Mouse (Mus musculus): ENCODE data around the gene Rtn4.

The Rtn4 gene

GRCm38 (mm10) chr11:29765063-29765462 lies 72.3 kb downstream of the Rtn4 start:
- no peak for DNase-seq (ENCODE audit: low spot score in 2 of 2)

DNA sequence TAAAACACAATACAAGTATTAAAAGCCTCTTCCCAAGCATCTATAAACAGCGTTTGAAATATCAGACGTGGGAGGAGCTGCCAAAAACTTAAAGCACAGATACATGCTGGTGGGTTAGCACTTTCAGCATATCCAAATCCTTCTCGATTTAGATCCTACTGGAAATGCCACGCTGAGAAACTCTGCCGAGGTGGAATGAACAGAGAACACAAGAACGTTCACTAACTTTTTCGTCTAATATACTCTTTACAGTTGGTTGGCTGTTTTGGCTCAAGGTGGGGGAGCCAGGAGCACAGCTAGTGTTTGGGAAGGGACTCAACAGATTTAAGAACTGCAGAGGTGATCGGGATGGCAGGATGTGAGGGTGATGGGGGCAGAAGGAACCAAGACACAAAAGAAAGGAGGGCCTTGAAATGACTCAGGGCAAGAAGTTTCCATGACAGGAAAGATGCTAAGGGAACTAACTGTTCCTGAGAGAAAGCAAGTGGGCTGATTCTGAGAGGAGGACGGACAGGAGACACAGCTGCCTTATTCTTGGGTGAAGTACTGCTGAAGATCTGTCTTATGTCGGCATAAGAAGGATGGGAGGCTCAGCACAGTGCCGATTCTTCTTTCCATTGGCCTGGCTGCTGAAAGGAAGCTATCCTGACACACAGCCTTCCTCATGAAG lies 73.7 kb downstream of the Rtn4 start:
- DNase-seq (ENCODE audit: low spot score in 2 of 2): no peak

DNA sequence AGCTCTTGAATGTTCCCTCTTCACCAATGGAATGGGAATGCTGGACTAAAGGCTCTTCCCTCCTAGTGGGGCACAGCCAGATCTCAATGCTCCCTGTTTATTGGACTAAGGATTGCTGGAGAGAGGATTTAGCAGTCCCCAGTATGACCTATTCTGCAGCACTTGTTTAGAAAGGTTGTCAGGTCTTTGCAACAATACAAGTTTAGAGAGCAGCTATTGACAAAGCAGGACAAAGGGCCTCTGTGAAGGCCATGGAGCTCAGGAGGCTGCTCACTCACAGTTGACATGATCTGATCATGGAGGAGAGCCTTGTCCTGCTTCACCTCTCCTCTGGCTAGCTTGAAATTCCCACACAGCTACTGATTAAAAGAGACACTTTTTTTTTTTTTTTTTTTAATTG lies 75.8 kb downstream of the Rtn4 start:
- no peak for DNase-seq (ENCODE audit: low spot score in 2 of 2)

- DNase-seq (ENCODE audit: low spot score in 2 of 2): no peak
Measured at GRCm38 (mm10) chr11:29770666-29771400, 78.1 kb downstream of the Rtn4 start.

DNA sequence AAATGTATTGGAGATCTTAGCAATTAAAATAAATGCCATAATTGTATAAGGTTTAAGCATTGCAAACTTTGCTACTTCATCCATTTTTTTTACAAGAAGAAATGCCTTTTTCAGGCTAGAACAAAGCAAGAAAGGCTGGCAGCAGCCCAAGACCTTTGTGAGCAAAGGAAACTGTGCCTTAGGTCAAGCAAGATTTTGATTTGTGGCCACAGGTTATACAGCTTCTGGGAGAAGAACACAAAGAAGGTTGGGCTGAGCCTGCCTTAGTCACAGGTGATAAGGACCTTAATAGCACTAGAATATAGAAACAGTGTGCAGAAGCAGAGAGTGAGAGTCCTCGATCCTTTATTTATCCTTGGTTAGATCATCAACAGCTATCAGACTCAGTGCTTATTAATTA lies 79.5 kb downstream of the Rtn4 start:
- DNase-seq (ENCODE audit: low spot score in 2 of 2): peak; percentile 68 to 75

DNA sequence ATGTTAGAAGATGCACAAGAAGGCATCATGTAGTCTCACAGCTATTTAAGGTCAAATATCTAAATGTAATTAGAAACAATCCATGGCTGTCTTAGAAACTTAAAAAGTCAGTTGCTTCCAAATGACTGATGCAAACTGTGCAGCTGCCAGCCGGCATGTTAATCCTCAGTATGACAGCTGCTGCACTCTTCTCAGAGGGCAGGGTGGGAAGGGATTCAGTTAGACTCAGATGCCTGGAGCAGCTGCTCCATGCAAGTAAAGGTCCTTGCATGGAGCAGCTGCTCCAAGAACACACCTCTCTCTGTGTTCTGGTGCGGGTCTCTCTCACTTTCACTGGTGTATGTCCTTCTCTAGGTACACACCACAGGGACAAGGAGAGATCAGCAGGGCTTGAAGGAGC lies 81.5 kb downstream of the Rtn4 start:
- no peak for DNase-seq (ENCODE audit: low spot score in 2 of 2)

- DNase-seq (ENCODE audit: low spot score in 2 of 2): no peak
Measured at GRCm38 (mm10) chr11:29774760-29775159, 82.0 kb downstream of the Rtn4 start.

DNA sequence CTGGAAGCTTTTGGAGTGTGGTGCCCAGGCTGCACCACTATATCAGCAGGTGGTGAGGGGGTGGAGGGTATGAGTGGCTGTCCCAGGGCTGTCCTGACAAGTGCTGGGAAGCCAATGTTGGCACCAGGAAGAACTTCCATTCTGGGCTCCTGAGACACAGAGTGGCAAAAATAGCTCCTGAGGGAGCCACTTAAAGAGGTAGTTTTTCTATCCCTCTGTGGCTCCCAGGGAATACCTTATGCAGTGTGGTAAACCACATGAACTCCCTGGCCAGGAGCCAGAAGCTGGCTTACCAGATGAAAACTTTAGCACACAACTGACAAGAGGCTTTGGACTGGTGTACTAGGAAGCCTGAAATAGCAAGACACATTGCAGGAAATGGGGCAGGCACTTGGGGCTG lies 85.2 kb downstream of the Rtn4 start:
- peak in 1 of 2 experiments; percentile 20 for DNase-seq (ENCODE audit: low spot score in 2 of 2)

DNA sequence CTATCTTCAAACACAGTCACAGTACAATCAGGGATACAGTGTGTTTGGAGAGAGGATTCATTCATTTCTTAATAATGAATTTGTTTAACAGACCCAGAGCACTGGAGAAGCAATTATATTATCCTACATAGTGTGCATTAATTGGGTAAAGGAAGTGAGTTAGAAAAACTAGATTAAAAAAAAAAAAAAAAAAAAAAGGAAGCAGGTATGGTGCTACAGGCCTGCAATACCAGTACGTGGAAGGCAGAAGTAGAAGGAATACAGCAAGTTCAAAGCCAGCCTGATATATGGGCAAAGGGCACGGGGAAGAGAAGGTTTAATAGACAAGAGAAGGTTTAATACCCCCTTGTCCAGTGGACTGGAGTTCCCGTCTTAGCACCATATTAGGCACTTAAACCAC lies 86.2 kb downstream of the Rtn4 start:
- DNase-seq (ENCODE audit: low spot score in 2 of 2): no peak

GRCm38 (mm10) chr11:29779409-29780026 lies 86.8 kb downstream of the Rtn4 start:
- no peak for DNase-seq (ENCODE audit: low spot score in 2 of 2)

GRCm38 (mm10) chr11:29786583-29787219 lies 94.0 kb downstream of the Rtn4 start:
- no peak for DNase-seq (ENCODE audit: low spot score in 2 of 2)

DNA sequence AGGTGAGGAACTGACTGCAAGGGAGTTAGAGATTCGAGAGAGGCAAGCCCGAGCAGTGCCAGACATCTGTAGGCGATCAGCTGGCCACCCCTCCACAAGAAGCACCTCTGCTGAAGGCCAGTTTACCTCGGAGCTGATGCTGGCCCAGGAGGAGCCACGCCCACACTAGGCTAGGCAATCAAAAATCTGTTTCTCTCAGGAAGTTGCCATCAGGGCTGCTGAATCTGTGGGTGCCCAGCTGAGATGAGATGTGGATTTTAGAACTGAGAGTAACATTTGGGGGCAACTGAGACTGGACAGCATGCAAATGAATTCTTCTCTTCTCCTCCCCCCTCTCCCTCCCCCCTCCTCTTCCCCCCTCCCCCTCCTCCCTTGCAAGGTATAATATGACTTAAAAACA lies 94.7 kb downstream of the Rtn4 start:
- no peak for DNase-seq (ENCODE audit: low spot score in 2 of 2)

DNA sequence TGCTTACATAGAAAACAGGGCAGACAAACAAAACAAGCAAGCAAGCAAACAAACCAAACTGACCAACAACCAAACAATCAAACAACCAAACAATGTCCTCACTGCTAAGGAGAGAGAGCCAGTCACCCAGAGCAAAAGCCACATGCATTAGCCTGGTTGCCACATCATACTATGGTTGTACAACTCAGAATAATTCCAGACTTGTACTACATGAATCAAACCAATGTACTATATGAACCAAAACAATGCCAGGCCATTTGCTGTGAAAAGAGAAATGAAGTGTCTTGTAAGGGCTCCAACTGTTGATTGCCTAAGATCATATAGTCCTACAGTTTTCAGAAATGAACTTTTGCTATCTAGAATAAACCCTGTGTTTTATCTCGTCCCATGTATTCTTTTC lies 95.8 kb downstream of the Rtn4 start:
- DNase-seq (ENCODE audit: low spot score in 2 of 2): no peak

GRCm38 (mm10) chr11:29788921-29789638 lies 96.3 kb downstream of the Rtn4 start:
- no peak for DNase-seq (ENCODE audit: low spot score in 2 of 2)

- no peak for DNase-seq (ENCODE audit: low spot score in 2 of 2)
Measured at GRCm38 (mm10) chr11:29790796-29791195, 98.0 kb downstream of the Rtn4 start.
